Mouse (Mus musculus) heart, adult 2 months (tissue): Measurements from ENCODE around the gene Fxr2.

ENCODE experiments used
- CTCF ChIP-seq: fragments of 200-600 bp; IDR thresholded peaks from 2 replicates; pipeline ENCODE4 v1.8.1; 2022; ENCODE audit warnings: antibody characterized with exemption, mild to moderate bottlenecking, moderate library complexity
- POLR2A ChIP-seq: fragments of 200-500 bp; IDR thresholded peaks from 2 replicates; pipeline ENCODE4 v1.6.1; 2011; ENCODE audit warnings: mild to moderate bottlenecking, low read depth, low read length, control low read depth; ENCODE audit not compliant: insufficient read depth

DNA sequence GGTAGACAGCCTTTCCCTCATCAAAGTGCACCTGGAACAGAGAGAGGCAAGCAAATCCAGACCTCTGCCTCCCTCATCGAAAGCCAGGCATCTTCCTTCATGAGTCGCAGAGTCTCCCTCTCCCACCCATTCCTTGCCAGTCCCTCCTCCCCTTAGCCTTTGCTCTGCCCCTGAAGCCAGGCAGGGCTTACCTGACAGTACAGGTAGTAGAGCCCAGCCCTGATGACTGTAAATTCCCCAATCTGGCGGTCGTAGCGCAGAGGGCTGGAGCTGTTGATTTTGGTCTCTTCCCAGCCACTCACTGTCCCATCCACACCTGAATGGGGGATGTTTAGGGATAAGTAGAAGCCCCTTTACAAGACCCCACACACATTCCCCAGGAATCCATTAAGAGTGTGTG is 54.3 kb downstream of the Fxr2 start:
- TF ChIP-seq CTCF (no peak), POLR2A (no peak)
